Mouse (Mus musculus) liver (tissue): Measurements from ENCODE around the gene Rack1.
A peak's percentile ranks its signal among the peaks of the same experiment; 100 is the strongest.
"Not testable (repeated sequence)": the region's sequence is repeated elsewhere in the genome, so short reads cannot be mapped to it uniquely, and the experiment has no call there.

Experiments used
- DNase-seq: peaks from one replicate; pipeline ENCODE4 v3.0.0-alpha.2; 2020; ENCODE audit warnings: mixed read lengths

The Rack1 gene

DNA sequence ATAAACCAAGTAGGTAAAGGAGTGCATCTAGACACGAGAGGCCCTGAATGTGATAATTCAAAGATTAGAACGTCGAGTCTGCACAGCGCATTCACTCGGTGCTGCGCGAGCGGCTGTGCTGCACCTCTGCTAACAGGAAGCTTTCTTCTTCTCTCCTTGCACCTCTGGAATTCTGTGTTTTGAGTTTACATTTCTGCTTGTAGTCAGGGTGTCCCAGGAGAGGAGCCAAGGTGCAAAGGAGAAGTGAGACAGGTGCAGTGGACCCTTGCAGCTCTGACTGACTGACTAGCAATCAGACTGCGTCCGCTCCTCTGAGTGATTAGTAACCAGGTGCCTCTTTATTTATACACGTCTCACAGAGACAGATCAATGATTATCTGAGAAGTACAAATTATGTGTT lies 43.1 kb downstream of the Rack1 start:
- DNase-seq, result no peak

DNA sequence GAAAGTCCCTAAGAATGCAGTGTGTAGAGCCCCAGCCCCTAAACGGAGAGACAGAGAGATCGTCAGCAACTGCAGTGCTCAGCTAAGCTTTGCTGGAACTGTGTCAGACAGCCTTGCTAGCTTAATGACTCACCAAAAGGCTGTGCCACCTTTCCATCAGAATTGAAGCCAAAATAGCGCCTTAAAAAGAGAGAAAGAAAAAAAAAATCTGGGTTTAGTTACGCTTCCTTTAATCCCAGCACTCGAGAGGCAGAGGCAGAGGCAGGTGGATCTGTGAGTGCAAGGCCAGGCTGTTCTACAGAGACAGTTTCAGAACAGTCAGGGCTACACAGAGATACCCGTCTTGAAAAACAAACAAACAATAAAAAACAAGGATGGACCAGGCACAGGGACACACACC lies 44.2 kb downstream of the Rack1 start:
- no peak for DNase-seq

DNA sequence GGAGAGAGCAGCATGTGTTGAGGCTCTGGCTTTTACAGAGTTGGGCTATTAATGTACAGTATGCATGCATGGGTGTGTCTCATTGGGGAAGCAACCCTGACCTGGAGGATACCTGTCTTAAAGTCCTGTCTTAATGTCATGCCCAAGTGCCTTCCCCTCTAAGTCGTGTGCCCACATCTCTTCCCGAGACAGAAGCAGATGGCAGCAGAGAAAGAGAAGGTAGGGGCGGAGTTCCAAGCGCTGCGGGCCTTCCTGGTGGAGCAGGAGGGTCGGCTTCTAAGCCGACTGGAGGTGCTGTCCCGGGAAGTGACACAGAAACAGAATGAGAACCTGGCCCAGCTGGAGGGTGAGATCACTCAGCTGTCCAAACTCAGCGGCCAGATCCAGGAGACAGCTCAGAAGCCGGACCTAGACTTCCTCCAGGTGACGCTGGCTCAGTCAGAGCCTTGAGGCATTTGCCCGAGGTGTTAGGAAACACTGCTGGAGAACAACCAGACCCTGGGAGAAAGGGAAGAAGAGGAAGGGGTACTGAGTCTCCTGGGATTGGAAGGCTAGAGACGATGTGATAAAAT lies 45.2 kb downstream of the Rack1 start:
- DNase-seq, result no peak

GRCm38 (mm10) chr11:48846362-48846761 lies 46.2 kb downstream of the Rack1 start:
- not testable (repeated sequence) for DNase-seq

- DNase-seq, result no peak
These were observed 46.7 kb downstream of the Rack1 start for GRCm38 (mm10) chr11:48846881-48847280.

GRCm38 (mm10) chr11:48850240-48850639 lies 50.1 kb downstream of the Rack1 start:
- DNase-seq, result no peak

DNA sequence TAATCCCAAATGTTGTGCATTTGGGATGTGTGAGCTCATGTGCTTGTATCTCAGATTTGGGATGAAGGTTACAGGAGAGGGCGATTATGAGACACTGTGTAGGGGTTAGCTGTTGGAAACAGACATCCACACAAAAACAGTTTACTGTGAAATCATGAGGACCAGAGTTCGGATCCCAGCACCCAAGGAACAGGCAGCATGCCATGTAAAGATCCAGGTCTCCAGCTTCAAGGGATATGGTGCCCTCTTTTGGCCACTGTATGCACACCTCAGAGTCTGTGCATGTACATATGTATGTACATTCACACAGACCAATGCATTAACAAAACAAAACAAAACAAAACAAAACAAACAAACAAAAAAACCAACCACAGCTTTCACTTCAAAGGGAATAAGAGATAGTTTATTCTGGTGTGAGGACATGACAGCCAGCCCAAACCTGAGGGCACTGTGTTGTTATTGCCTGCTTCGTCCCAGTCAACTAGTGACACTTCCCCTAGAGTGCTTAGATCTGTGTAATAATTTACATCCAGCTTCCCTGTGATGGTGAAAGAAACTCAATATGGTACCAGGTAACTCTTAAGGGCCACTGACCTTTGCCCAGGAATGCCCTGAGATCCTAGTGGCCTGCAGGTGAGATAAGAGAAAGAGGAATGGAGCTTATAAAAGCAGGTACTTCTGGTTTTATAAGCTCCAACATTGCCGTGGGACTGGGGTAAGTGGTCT lies 51.3 kb downstream of the Rack1 start:
- peak; percentile 18 for DNase-seq

- DNase-seq, result no peak
These were observed 52.1 kb downstream of the Rack1 start for GRCm38 (mm10) chr11:48852190-48852589.

DNA sequence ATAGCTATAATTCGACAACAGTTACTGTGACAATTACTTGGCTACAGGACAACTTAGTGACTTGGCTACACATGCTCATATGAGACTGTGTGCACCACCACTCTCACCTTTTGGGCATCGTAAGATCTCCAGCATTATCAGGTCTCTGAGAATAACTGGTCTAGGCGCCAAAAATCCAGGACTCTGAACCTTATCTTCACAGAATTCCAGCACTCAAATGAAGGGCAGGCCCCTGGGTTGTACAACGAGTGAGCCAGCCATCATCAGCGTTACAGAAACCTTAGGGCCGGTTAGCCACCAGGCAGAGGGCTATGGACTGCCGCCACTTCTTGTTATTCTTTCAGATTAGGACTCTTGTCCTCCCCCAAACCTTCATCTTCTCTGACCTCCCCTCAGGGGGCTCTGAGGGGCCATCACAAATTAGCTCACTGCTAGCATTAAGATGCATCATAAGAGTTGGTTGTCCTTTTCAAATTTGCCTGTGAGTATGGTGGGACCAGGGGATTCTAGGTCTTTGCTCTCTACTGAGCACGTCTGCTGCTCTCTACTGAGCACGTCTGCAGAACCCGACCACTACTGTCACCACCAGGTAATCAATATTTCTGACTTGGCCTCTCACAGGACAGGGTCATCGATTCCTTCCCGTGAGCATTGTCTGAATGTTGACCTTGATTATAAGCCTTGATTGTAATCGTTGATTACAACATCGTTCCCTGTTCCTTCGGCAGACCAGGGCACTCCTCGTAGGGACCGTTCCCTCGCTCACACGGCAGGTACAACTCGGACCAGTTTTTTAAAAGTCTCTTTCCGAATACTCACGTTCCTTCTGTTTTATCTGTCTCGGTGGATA lies 52.7 kb downstream of the Rack1 start:
- DNase-seq, result no peak

DNA sequence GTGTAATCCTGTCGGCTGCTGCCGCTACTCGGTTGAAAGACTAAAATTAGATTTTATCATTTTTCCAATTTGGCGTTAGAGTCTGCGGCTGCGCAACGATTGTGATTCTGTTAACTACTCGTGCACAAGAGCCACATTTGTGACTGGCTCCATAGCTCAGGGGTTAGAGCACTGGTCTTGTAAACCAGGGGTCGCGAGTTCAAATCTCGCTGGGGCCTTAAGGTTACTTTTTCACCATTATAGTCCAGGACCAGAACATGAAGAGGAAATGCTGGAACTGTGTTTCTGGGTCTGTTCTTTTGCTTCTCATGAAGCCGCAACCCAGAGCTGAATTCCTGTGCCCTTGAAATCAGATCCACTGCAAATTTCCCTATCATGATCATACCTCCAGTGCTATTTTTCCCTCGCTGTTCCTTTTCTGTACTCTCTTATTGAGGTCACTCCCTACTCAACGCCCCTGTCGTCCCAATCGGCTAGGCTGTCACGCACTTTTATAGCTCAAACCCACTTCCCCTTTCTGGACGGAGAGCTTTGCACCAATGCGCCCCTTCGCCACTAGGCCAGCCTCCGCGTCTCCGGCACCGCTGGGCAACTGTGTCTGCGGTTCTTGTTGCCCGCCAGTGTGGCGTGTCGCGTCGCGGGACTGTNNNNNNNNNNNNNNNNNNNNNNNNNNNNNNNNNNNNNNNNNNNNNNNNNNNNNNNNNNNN lies 53.5 kb downstream of the Rack1 start:
- DNase-seq, result peak; percentile 86
